Mouse (Mus musculus): ENCODE data around the gene Vmn1r2.
"Not testable (repeated sequence)": the region's sequence is repeated elsewhere in the genome, so short reads cannot be mapped to it uniquely, and the experiment has no call there.

GRCm38 (mm10) chr4:3176746-3177490 is 9.8 kb downstream of the Vmn1r2 start:
- TF ChIP-seq CTCF (IDR thresholded peaks at IDR 0.05; ENCODE audit: borderline replicate concordance, insufficient read depth, low read length); POLR2A (IDR thresholded peaks at IDR 0.05; ENCODE audit: low read depth, low read length): not testable (repeated sequence)

All from embryonic fibroblast, embryonic 13.5 days (primary cell).